Mouse (Mus musculus) B cell, adult 62 days (primary cell): Measurements from ENCODE around the gene Gm14569. TPM values are rescaled to one million over a fixed set of nuclear protein-coding genes. Genes with fewer than 3 reads are reported as not detected.

Experiments used
- total RNA-seq: library from RNA; stranded (reverse); gene quantifications from 4 replicates; pipeline ENCODE4 v1.2.4, GENCODE M21; 2023

Gene Gm14569
- not detected in 4 replicates for total RNA-seq

DNA sequence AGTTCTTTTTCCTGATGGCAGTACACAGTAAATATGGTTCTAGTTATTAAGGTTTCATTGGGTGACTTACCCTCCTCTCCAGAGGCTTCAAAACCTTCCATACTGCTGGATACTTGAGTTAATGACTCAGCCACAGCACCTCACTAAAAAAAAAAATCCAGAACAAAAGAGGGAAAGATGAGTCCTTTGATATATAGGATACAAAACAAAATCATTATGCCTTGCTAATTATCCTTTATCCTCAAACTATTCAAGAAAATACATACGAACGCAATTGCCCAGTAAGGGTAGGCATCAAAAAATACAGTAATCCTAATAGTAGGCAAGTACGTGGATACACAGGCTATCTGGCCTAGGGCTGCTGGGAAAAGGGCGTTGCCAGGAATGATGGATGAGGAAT is at the start of gene Gm14569:
Gene Gm14569, minus strand, starts transcription at position 101 of the 400 bp plus-strand sequence.

DNA sequence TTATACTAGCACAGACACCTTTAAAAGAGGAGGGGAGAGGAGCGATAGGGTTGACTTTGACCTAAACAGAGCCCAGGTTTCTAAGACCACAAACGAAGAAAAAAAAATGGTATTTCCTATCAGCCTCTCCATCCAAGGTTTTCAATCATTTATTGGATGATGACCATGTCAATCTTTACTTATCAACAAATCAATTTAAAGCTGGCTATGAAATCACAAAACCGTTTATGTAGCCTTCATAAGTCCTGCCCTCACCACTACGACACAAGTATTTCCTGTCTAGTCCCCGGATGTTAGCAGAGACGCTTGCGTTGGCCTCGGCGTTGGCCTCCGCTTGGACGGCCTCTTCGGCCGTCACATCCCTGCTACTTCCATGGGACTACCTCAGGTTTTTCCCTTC is 90.7 kb downstream of the Gm14569 start, which contains the start of gene Gm6268:
Gene Gm6268, plus strand, starts transcription at position 301 of the 400 bp plus-strand sequence.

Other genes starting within 250 kb of the Gm14569 start
- gene Lonrf3, start 163.5 kb downstream of the Gm14569 start, total RNA-seq: 0.35 to 1.5 TPM (median 1.0 TPM) in 4 replicates
- gene Gm6268, start 90.5 kb downstream of the Gm14569 start, total RNA-seq: not detected in 4 replicates
- gene Pgrmc1, start 106.4 kb upstream of the Gm14569 start, total RNA-seq: 32.3 to 32.9 TPM (median 32.8 TPM) in 4 replicates
- gene Akap17b, start 153.6 kb upstream of the Gm14569 start, total RNA-seq: 2.7 to 3.5 TPM (median 3.1 TPM) in 4 replicates